Mouse (Mus musculus) megakaryocyte, embryonic 14.5 days (primary cell): ENCODE results near the gene Rtn4ip1.

ENCODE experiments used
- FLI1 ChIP-seq: IDR thresholded peaks from 2 replicates; pipeline ENCODE4 v1.6.1; 2012; ENCODE audit warnings: low read length, inconsistent platforms, mixed read lengths
- GATA1 ChIP-seq: IDR thresholded peaks from 3 replicates; pipeline ENCODE4 v1.6.1; 2012; ENCODE audit warnings: mixed read lengths, low read length, inconsistent platforms, borderline replicate concordance

GRCm38 (mm10) chr10:43896065-43896464 lies 5.5 kb upstream of the Rtn4ip1 start:
- TF ChIP-seq GATA1: no peak
- no peak for TF ChIP-seq FLI1
